Mouse (Mus musculus) kidney, adult 11 months (tissue): ENCODE results near the gene Olfr9.
A peak's percentile ranks its signal among the peaks of the same experiment; 100 is the strongest.
"Not testable (repeated sequence)": the region's sequence is repeated elsewhere in the genome, so short reads cannot be mapped to it uniquely, and the experiment has no call there.

Source experiments
- DNase-seq: peaks from one replicate; pipeline ENCODE4 v3.0.0; 2022

Olfr9 gene

DNA sequence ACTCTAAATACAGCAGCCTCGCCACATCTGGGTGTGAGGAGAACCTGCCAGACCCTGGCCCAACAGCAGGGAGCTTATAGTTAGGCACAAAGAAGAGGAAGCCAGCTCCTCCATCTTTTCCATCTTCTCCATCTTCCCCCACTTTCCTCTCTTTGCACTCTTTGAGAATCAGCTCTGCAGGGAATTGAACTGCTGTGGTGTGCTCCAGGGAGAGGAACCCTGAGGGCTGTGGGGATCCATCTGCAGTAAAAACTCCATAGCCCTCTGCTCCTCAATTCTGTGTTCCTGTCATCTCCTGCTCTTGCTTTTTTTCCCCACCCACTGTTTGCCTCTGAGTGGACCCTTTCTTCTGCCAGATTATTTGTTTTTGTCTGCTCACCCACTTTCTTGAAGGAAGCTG, at the start of gene Olfr9:
Gene Olfr9, plus strand, starts transcription at position 301 of the 400 bp plus-strand sequence.
- not testable (repeated sequence) for DNase-seq

- DNase-seq = no peak
Measured at GRCm38 (mm10) chr10:128940475-128941061, 48.7 kb upstream of the Olfr9 start.

DNA sequence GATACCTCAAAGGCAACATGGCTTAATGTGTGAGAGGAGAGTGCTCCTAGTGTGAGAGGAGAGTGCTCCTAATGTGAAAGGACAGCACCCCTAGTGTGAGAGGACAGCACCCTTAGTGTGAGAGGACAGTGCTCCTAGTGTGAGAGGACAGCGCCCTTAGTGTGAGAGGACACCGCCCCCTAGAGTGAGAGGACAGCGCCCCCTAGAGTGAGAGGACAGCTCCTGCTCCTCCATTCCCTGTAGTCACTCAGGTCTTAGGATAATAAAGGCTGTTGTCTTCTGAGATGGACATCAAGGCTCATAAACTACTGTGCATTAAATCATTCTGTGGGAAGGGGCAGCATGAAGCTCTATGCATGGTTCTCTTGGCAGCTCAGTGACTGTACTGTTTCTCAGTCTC, 43.6 kb upstream of the Olfr9 start:
- no peak for DNase-seq

DNA sequence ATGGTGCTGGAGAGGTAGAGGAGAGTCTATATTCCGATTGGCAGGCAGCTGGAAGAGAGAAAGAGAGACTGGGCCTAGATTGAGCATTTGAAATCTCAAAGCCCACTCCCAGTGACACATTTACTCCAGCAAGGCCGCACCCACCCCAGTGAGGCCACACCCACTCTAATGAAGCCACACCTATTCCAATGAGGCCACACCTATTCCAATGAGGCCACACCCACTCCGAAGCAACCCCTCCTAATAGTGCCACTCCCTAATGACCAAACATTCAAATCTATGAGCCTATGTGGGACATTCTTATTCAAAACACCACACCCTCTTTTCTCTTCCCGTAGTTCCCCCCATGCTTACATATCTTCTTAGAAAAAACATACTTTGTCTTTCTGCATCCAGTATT, 41.7 kb upstream of the Olfr9 start:
- DNase-seq = no peak

- DNase-seq = no peak
Measured at GRCm38 (mm10) chr10:128950208-128950887, 38.9 kb upstream of the Olfr9 start.

- DNase-seq = no peak
Measured at GRCm38 (mm10) chr10:128958340-128958739, 30.9 kb upstream of the Olfr9 start.

DNA sequence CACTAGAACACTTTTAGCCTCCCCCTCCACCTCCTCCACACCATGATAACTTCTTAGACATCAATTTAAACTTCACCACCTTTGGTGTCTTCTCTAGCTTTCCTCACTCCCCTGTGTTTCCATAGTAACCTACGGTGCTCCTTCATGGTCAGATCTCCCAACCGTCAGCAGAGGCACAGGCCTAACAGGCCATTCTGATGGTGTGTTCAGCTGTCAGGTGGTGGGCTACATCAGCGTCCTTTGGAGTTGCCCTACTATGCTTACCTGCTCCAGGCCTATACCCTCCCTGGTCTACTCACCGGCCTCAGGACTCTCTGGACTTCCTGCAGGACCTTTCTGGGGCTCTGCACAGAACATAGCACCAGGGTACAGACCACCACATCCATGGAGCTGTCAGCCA, 29.1 kb upstream of the Olfr9 start:
- DNase-seq = no peak

DNA sequence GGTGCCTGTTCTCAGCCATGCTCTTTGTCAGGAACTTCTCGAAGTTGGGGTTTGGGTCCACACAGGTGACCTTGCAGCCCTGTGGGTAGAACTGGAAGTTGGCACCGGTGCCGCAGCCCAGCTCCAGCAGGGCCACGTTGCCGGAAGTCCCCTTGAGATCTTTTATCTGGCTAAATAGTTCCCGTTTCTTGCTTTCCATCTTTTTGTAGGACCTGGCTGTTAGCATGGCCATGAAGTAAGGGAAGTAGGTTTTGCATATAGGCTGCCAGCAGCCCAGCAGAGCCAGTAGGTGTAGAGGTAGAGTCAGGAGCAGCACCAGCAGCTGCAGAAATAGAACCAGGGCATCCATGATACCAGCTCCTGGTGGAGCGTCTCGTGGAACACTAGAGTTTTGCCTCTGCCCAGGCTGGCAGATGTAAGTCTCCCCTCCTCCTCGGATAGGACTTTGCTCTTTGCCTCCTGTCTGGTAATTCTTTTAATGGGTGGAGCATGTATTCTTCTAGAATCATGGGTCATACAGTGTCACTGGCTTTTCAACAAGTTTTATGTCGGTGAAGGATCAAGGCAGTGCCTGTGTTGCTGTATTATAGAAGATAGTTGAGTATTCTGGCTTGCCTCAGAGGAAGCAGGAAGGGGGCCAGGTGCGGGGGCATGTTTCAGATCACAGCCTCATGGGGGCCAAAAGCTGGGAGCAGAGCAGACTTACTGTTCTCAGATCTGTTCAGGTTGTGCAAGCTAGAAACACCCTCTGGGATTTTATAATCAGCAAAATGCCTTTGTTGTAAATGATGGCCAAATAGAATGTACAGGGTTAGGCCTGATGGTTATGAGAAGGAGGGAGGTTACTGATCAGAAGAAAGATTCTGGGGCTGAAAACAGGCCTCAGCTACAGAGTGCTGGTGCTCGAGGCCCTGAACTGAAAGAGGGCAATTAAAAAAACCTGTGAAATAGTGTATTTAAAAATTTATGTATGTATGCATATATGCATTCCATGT, 28.3 kb upstream of the Olfr9 start, which contains the start of gene Mettl7b:
Gene Mettl7b, minus strand, starts transcription at position 399 of the 995 bp plus-strand sequence.
- DNase-seq = peak; percentile 78

DNA sequence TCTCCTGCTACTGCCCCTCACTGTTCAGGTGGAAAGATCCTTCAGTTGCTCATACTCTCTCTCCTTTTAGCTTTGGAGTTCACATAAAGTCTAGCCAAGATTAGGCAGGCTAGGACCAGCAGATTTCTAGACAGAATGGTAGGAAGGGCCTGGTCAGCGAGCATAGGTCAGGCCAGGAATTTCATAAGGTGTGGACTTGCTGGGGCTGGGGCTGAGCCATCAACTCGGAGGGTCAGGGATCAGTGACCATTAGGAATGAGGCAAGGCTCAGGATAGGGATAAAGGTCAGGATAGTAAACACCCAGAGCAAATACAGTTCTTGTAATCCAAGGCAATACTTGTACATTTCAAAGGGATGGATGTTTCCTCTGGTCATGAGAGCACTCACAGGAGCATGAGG, 24.3 kb upstream of the Olfr9 start:
- DNase-seq = peak; percentile 83

- no peak for DNase-seq
Measured at GRCm38 (mm10) chr10:128965871-128966270, 23.4 kb upstream of the Olfr9 start.

- DNase-seq = no peak
Measured at GRCm38 (mm10) chr10:128968341-128968749, 20.9 kb upstream of the Olfr9 start.

- DNase-seq = no peak
Measured at GRCm38 (mm10) chr10:128970740-128971250, 18.4 kb upstream of the Olfr9 start.

- no peak for DNase-seq
Measured at GRCm38 (mm10) chr10:128972841-128973240, 16.4 kb upstream of the Olfr9 start.

- DNase-seq = no peak
Measured at GRCm38 (mm10) chr10:128976395-128976794, 12.8 kb upstream of the Olfr9 start.

GRCm38 (mm10) chr10:128977522-128978114, 11.6 kb upstream of the Olfr9 start:
- peak; percentile 31 for DNase-seq

- no peak for DNase-seq
Measured at GRCm38 (mm10) chr10:128980644-128981365, 8.4 kb upstream of the Olfr9 start.

- DNase-seq = not testable (repeated sequence)
Measured at GRCm38 (mm10) chr10:128990129-128990850, 1.1 kb downstream of the Olfr9 start.

DNA sequence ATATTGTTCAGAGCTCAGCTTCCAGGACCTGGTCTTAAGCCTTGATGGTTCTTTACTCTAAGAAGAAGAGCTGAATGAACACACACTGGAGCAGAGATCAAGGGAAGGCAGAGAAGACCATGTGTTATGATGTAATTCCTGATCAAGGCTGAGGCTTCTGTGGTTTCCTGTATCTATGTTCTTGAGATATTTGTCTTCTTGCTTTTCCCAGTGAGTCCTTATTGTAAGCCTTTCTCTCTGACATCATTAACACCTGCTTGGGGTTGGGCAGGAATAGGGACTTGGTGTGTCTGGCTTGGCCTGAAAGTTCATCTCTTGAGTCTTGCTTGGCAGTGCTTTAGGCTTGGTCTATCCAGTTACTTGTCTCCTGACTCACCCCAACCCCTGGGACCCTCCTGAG, 1.8 kb downstream of the Olfr9 start:
- DNase-seq = no peak

GRCm38 (mm10) chr10:128995796-128996195, 6.6 kb downstream of the Olfr9 start:
- no peak for DNase-seq

- no peak for DNase-seq
Measured at GRCm38 (mm10) chr10:128996523-128997040, 7.4 kb downstream of the Olfr9 start.
